Mouse (Mus musculus): ENCODE measurements around the gene Slc46a1.

GRCm38 (mm10) chr11:78465116-78465515 lies 381 bp upstream of the Slc46a1 start:
- TF ChIP-seq POLR2A (IDR thresholded peaks at IDR 0.05; ENCODE audit: low read depth, low read length): no peak
- no peak for TF ChIP-seq CTCF (conservative IDR thresholded peaks at IDR 0.05; ENCODE audit: insufficient read depth, insufficient read length, low read depth, low read length)

Data from kidney, adult 2 months (tissue).